Mouse (Mus musculus) bone marrow macrophage, adult 2 months (primary cell): ENCODE data around the gene Vcam1.

Source experiments
- CTCF ChIP-seq: IDR thresholded peaks from 2 replicates; pipeline ENCODE4 v1.5.1; 2012; ENCODE audit warnings: low read depth, mild to moderate bottlenecking, low read length, moderate library complexity
- POLR2A ChIP-seq: IDR thresholded peaks from 2 replicates; pipeline ENCODE4 v1.6.1; 2012; ENCODE audit warnings: mild to moderate bottlenecking, low read depth, low read length, borderline replicate concordance

DNA sequence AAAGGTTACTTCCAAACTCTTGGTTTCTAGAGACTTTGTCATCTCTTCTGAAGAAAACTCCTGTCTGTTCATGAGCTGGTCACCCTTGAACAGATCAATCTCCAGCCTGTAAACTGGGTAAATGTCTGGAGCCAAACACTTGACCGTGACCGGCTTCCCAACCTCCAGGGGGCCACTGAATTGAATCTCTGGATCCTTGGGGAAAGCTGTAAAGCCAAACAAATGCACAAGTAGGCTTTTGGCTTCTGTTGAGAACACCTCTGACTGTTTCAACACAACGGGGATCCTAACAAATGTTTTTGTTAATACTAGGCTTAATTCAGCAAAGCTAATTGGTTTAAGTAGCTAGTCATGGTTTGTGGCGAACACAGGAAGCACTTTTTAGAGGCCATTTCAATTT lies 3.4 kb downstream of the Vcam1 start:
- TF ChIP-seq CTCF (no peak), POLR2A (no peak)
